Mouse (Mus musculus): Measurements from ENCODE around the gene Lcor. TPM values are rescaled to one million over a fixed set of nuclear protein-coding genes. Genes with fewer than 3 reads are reported as not detected.

The Lcor gene
- 100 to 1,000 TPM in 1 of 26 experiments, 10 to 100 TPM in 25; 16.0 to 133 (median 71.5) TPM for total RNA-seq (2018; cell fraction: chromatin; rRNA removed)
- total RNA-seq (2018; cell fraction: cytosol; rRNA removed): 10 to 100 TPM in 20 of 26 experiments, 1 to 10 TPM in 6; 7.9 to 16.2 (median 12.3) TPM
- 100 to 1,000 TPM in 1 of 26 experiments, 10 to 100 TPM in 25; 12.4 to 135 (median 47.8) TPM for total RNA-seq (2018; cell fraction: nucleus; rRNA removed)
- polyA plus RNA-seq (2018): 2.2 to 3.2 TPM (median 2.7 TPM) in 3 replicates

DNA sequence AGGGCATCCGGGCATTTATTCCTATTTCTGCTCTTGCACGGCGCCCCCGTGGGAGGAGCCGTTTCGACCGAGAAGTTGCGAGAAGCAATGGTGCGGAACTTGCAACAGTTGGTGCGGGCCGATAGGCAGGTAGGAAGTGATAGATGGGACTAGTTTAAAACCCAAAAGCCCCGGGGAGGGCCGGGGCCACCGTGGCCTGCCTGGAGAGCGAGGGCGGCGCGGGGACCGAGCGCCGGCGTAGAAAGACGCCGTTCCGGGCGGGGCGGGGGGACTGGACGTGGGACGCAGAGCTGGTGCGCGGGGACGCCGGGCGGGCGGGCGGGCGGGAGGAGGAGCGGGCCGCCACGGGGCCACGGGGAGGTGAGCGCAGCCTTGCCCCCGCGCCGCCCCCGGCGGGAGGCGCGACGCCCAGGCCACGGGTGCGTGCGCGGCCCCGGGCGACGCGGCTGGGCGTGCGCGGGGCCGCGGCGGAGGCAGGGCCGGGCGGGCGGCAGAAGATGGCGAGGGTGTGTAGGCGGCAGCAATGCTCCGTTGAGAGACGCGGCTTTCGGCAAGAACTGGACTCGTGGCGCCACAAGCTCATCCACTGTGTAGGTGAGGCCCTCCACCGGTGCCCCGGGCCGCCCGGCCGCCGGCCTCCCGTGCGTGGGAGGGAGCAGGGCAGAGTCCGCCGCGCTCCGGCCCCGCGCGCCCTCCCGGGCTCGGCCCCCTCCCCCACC lies at the start of gene Lcor:
Gene Lcor, plus strand, starts transcription at position 448 of the 719 bp plus-strand sequence.
- under 1% methylated on average over 75 of the region's 92 CpGs for WGBS (ENCODE audit: missing documents)
- no peaks in the 10 kb centered on the region; the same call in 1 of the 2 replicates for H3K36me3 ChIP-seq (ENCODE audit: inconsistent target)
- peak within 1 kb of the TSS; percentile 60 for H3K27ac ChIP-seq
- H3K79me2 ChIP-seq (ENCODE audit: inconsistent target): peaks cover 41% of the 10 kb centered on the region
- H3K4me3 ChIP-seq (ENCODE audit: inconsistent target): peak within 1 kb of the TSS; percentile 84

DNA sequence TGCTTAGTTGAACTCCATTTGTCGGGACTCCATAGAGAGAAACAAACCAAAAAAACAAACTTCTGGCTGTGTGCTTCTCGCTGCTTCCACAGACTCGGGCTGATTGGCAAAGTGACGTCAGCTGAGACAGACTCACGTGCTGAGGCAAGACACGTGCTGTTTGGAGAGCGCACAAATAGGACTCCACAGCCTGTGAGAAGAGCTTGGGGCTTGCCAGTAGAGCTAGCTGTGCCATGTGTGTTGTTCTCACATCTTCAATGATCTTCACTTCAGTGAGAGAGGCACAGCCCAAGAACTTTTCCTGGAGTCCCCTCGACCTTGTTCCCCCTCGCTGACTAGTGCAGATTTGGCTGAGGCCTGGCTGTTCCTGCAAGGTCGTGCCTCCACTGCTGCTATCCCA lies 47.1 kb upstream of the Lcor start:
- WGBS (ENCODE audit: missing documents): 96% methylated on average over 10 of the region's 10 CpGs
- no peaks in the 10 kb centered on the region for H3K79me2 ChIP-seq (ENCODE audit: inconsistent target)
- no peak overlapping the region for H3K4me3 ChIP-seq (ENCODE audit: inconsistent target)
- H3K36me3 ChIP-seq (ENCODE audit: inconsistent target): no peaks in the 10 kb centered on the region
- H3K27ac ChIP-seq: no peak overlapping the region

- Histone ChIP-seq H3K27ac (no peak overlapping the region), H3K36me3 (ENCODE audit: inconsistent target) (no peaks in the 10 kb centered on the region), H3K4me3 (ENCODE audit: inconsistent target) (no peak overlapping the region), H3K79me2 (ENCODE audit: inconsistent target) (no peaks in the 10 kb centered on the region)
- 97% methylated on average over 8 of the region's 9 CpGs for WGBS (ENCODE audit: missing documents)
These were observed 46.0 kb upstream of the Lcor start for GRCm38 (mm10) chr19:41436461-41436860.

GRCm38 (mm10) chr19:41438953-41439352 lies 43.5 kb upstream of the Lcor start:
- 77% methylated on average over 6 of the region's 6 CpGs for WGBS (ENCODE audit: missing documents)
- H3K4me3 ChIP-seq (ENCODE audit: inconsistent target): no peak overlapping the region
- no peak overlapping the region for H3K27ac ChIP-seq
- no peaks in the 10 kb centered on the region for H3K79me2 ChIP-seq (ENCODE audit: inconsistent target)
- H3K36me3 ChIP-seq (ENCODE audit: inconsistent target): no peaks in the 10 kb centered on the region

- no peaks in the 10 kb centered on the region for H3K79me2 ChIP-seq (ENCODE audit: inconsistent target)
- H3K27ac ChIP-seq: no peak overlapping the region
- WGBS (ENCODE audit: missing documents): 95% methylated on average over 3 of the region's 3 CpGs
- H3K36me3 ChIP-seq (ENCODE audit: inconsistent target): no peaks in the 10 kb centered on the region
- no peak overlapping the region for H3K4me3 ChIP-seq (ENCODE audit: inconsistent target)
These were observed 41.0 kb upstream of the Lcor start for GRCm38 (mm10) chr19:41441446-41441845.

DNA sequence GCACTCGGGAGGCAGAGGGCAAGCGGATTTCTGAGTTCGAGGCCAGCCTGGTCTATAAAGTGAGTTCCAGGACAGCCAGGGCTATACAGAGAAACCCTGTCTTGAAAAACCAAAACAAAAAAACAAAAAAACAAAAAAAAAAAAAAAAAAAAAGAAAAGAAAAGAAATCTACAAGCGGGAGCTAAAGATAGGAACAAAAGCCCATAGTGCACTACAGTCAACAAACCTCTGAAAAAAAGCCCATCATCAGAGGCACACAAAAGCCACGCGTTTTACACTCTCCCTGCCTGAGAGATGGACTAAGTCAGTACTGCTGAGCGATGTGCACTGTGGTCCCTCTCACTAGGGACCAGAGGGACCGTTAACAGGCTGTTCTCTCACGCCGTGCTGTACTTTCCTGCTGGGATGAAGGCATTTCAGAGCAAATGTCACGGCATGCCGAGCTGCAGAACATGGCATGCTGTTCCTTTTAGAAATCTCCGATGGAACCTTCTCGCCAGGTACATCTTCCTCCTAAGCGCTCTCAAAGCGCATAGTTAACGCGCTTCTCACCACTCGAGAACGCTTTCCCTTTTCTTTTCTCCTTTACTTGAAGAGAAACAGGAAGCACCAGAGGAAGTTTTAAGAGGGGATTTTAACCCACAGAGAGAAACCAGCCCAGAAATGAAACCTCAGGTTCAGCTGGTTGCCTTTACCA lies 40.4 kb upstream of the Lcor start:
- Histone ChIP-seq H3K36me3 (ENCODE audit: inconsistent target) (no peaks in the 10 kb centered on the region), H3K4me3 (ENCODE audit: inconsistent target) (peak overlapping the region; percentile 42), H3K27ac (0 out of 2 replicates have a peak overlapping the region, but pooled peaks have one; percentile 5), H3K79me2 (ENCODE audit: inconsistent target) (no peaks in the 10 kb centered on the region)
- 17% methylated on average over 19 of the region's 20 CpGs for WGBS (ENCODE audit: missing documents)

DNA sequence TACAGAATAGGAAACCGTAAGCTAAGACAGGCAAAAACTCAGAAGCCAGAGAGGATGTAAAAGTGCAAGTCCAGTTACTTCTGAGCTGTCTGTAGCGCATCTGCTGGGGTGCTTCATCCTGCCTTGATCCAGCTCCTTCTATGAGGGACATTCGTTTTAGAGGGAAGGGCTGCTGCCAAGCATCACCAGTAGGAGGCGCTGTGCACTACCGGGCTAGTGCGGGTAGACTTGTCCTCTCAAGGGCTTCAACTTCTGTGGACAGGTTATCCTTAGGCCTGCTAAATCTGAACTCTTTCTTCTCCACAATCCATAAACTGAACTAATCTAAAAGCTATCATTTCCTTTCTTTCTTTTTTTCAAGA lies 39.8 kb upstream of the Lcor start:
- Histone ChIP-seq H3K79me2 (ENCODE audit: inconsistent target) (no peaks in the 10 kb centered on the region), H3K4me3 (ENCODE audit: inconsistent target) (peak overlapping the region; percentile 42), H3K36me3 (ENCODE audit: inconsistent target) (no peaks in the 10 kb centered on the region), H3K27ac (0 out of 2 replicates have a peak overlapping the region, but pooled peaks have one; percentile 5)
- 2% methylated on average over 6 of the region's 6 CpGs for WGBS (ENCODE audit: missing documents)

DNA sequence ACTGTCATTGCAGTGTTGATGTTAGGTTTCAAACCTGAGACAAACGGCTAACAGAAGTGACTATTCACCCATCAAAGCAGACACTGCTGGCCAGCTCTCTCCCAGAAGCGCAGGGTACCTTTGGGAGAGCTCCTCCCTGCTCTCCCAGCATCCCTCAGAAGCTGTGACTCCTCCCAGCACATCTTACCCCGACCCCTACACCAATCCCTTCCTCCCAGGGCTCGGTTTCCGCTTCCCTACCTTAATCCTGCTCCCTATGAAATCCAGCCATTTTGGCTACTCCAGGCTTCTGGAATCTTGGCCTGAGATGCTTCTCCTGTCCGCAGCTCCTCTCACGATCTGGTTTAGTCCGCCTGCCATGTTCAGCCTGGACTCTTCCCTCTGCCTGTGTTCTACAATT lies 37.9 kb upstream of the Lcor start:
- WGBS (ENCODE audit: missing documents): 92% methylated on average over 8 of the region's 8 CpGs
- Histone ChIP-seq H3K4me3 (ENCODE audit: inconsistent target) (no peak overlapping the region), H3K27ac (no peak overlapping the region), H3K79me2 (ENCODE audit: inconsistent target) (no peaks in the 10 kb centered on the region), H3K36me3 (ENCODE audit: inconsistent target) (no peaks in the 10 kb centered on the region)

GRCm38 (mm10) chr19:41445013-41445610 lies 37.3 kb upstream of the Lcor start:
- Histone ChIP-seq H3K27ac (peak overlapping the region; percentile 52), H3K36me3 (ENCODE audit: inconsistent target) (no peaks in the 10 kb centered on the region), H3K79me2 (ENCODE audit: inconsistent target) (no peaks in the 10 kb centered on the region), H3K4me3 (ENCODE audit: inconsistent target) (no peak overlapping the region)
- 51% methylated on average over 10 of the region's 10 CpGs for WGBS (ENCODE audit: missing documents)

DNA sequence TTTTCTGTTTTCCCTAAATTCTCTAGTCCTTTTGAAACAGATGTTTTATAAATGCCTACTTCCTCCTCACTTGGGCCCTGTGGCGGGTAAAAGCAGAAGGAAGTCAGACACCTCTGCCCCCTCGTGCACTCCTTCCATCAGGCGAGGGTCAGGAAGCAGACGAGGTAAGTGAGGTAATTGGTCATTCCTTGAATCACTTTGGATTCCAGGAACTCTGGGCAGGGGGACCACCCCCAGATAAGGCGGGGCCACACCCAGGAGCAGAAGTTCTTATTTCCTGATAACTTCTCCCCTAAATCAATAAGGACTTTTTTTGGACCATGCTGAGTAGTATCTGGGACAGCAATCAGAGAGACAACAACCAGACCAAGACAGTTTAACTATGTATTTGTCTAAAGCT lies 36.7 kb upstream of the Lcor start:
- Histone ChIP-seq H3K79me2 (ENCODE audit: inconsistent target) (no peaks in the 10 kb centered on the region), H3K27ac (peak overlapping the region; percentile 52), H3K4me3 (ENCODE audit: inconsistent target) (no peak overlapping the region), H3K36me3 (ENCODE audit: inconsistent target) (no peaks in the 10 kb centered on the region)
- 4% methylated on average over 5 of the region's 5 CpGs for WGBS (ENCODE audit: missing documents)

DNA sequence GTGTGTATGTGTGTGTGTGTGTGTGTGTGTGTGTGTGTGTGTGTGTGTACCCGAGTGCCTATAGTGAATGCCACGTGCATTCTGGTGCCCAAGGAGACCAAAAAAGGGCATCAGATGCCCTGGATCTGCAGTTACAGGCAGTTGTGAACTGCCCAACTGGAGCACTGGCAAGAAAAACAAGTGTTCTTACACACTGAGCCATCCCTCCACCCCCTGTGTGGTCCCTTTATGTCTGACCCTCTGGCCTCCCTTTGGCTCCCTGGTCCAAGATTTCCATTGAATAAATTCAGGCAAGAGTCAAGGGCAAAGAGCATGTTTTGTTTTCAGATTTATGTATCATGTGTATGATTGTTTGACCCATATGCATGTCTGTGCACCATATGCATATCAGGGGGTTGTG lies 35.3 kb upstream of the Lcor start:
- 92% methylated on average over 2 of the region's 2 CpGs for WGBS (ENCODE audit: missing documents)
- no peaks in the 10 kb centered on the region for H3K36me3 ChIP-seq (ENCODE audit: inconsistent target)
- H3K27ac ChIP-seq: no peak overlapping the region

GRCm38 (mm10) chr19:41447760-41448159 lies 34.7 kb upstream of the Lcor start:
- 95% methylated on average over 2 of the region's 2 CpGs for WGBS (ENCODE audit: missing documents)
- Histone ChIP-seq H3K36me3 (ENCODE audit: inconsistent target) (no peaks in the 10 kb centered on the region), H3K27ac (no peak overlapping the region), H3K79me2 (ENCODE audit: inconsistent target) (no peaks in the 10 kb centered on the region), H3K4me3 (ENCODE audit: inconsistent target) (no peak overlapping the region)

More for the DNA sequence above, 35.3 kb upstream of the Lcor start:
- H3K79me2 ChIP-seq (ENCODE audit: inconsistent target): no peaks in the 10 kb centered on the region
- H3K4me3 ChIP-seq (ENCODE audit: inconsistent target): no peak overlapping the region

- 80% methylated on average over 6 of the region's 7 CpGs for WGBS (ENCODE audit: missing documents)
- no peak overlapping the region for H3K27ac ChIP-seq
- H3K79me2 ChIP-seq (ENCODE audit: inconsistent target): no peaks in the 10 kb centered on the region
- H3K4me3 ChIP-seq (ENCODE audit: inconsistent target): no peak overlapping the region
- H3K36me3 ChIP-seq (ENCODE audit: inconsistent target): no peaks in the 10 kb centered on the region
These were observed 32.9 kb upstream of the Lcor start for GRCm38 (mm10) chr19:41449415-41450075.

- H3K36me3 ChIP-seq (ENCODE audit: inconsistent target): no peaks in the 10 kb centered on the region
- no peaks in the 10 kb centered on the region for H3K79me2 ChIP-seq (ENCODE audit: inconsistent target)
- 41% methylated on average over 3 of the region's 3 CpGs for WGBS (ENCODE audit: missing documents)
- H3K27ac ChIP-seq: no peak overlapping the region
- no peak overlapping the region for H3K4me3 ChIP-seq (ENCODE audit: inconsistent target)
These were observed 30.3 kb upstream of the Lcor start for GRCm38 (mm10) chr19:41452166-41452565.
